Mouse (Mus musculus) liver, embryonic 14.5 days (tissue): Measurements from ENCODE around the gene Tmem265.

Source experiments
- CTCF ChIP-seq: IDR thresholded peaks from 2 replicates; pipeline ENCODE4 v1.5.1; 2016; ENCODE audit warnings: antibody characterized with exemption, low read depth, control low read depth
- EP300 ChIP-seq: IDR thresholded peaks from 2 replicates; pipeline ENCODE4 v1.6.1; 2016; ENCODE audit warnings: antibody characterized with exemption, low read depth

- TF ChIP-seq CTCF (no peak), EP300 (no peak)
Measured at GRCm38 (mm10) chr7:127512231-127513015, 48.8 kb upstream of the Tmem265 start.
